Mouse (Mus musculus): ENCODE data around the gene Pax8. TPM values are rescaled to one million over a fixed set of nuclear protein-coding genes. Genes with fewer than 3 reads are reported as not detected.
A peak's percentile ranks its signal among the peaks of the same experiment; 100 is the strongest.

Pax8 gene
- polyA plus RNA-seq, 1 experiment from 2014 or later: 33.0 TPM

- H3K4me3 ChIP-seq (replicated peaks; ENCODE audit: low read length): no peak overlapping the region
- WGBS: 70% methylated on average over 4 of the region's 4 CpGs
- H3K4me2 ChIP-seq (replicated peaks): no peak overlapping the region
- H3K27me3 ChIP-seq (ENCODE audit: control insufficient read depth, insufficient read depth, low read length): no peaks in the 10 kb centered on the region
- DNase-seq (ENCODE audit: low spot score): no peak
- H3K4me1 ChIP-seq (replicated peaks; ENCODE audit: control insufficient read depth, insufficient read depth, low read length): no peaks in the 10 kb centered on the region
- ATAC-seq (ENCODE audit: low FRiP score): no peak
- H3K9me3 ChIP-seq (ENCODE audit: control insufficient read depth, low read length): no peaks in the 10 kb centered on the region
- H3K27ac ChIP-seq: no peak overlapping the region
- H3K9ac ChIP-seq: no peak overlapping the region
- no peaks in the 10 kb centered on the region for H3K36me3 ChIP-seq (replicated peaks; ENCODE audit: control insufficient read depth, insufficient read depth)
Measured at GRCm38 (mm10) chr2:24487056-24487825, 11.8 kb upstream of the Pax8 start.

GRCm38 (mm10) chr2:24485398-24485797 lies 10.0 kb upstream of the Pax8 start:
- no peak overlapping the region for H3K4me2 ChIP-seq (replicated peaks)
- no peak for ATAC-seq (ENCODE audit: low FRiP score)
- H3K27me3 ChIP-seq (ENCODE audit: control insufficient read depth, insufficient read depth, low read length): no peaks in the 10 kb centered on the region
- H3K36me3 ChIP-seq (replicated peaks; ENCODE audit: control insufficient read depth, insufficient read depth): no peaks in the 10 kb centered on the region
- no peak for DNase-seq (ENCODE audit: low spot score)
- no peak overlapping the region for H3K9ac ChIP-seq
- no peaks in the 10 kb centered on the region for H3K9me3 ChIP-seq (ENCODE audit: control insufficient read depth, low read length)
- no peak overlapping the region for H3K27ac ChIP-seq
- no peaks in the 10 kb centered on the region for H3K4me1 ChIP-seq (replicated peaks; ENCODE audit: control insufficient read depth, insufficient read depth, low read length)
- H3K4me3 ChIP-seq (replicated peaks; ENCODE audit: low read length): no peak overlapping the region
- WGBS: 92% methylated on average over 4 of the region's 4 CpGs

- Histone ChIP-seq H3K9ac (no peak overlapping the region), H3K4me3 (replicated peaks; ENCODE audit: low read length) (no peak overlapping the region), H3K36me3 (replicated peaks; ENCODE audit: control insufficient read depth, insufficient read depth) (no peaks in the 10 kb centered on the region), H3K27me3 (ENCODE audit: control insufficient read depth, insufficient read depth, low read length) (peaks cover 23% of the 10 kb centered on the region), H3K4me2 (replicated peaks) (no peak overlapping the region), H3K27ac (no peak overlapping the region), H3K9me3 (ENCODE audit: control insufficient read depth, low read length) (no peaks in the 10 kb centered on the region), H3K4me1 (replicated peaks; ENCODE audit: control insufficient read depth, insufficient read depth, low read length) (no peaks in the 10 kb centered on the region)
- WGBS: 59% methylated on average over 2 of the region's 2 CpGs
- no peak for ATAC-seq (ENCODE audit: low FRiP score)
- DNase-seq (ENCODE audit: low spot score): no peak
Measured at GRCm38 (mm10) chr2:24479906-24480305, 4.5 kb upstream of the Pax8 start.

- Histone ChIP-seq H3K4me3 (replicated peaks; ENCODE audit: low read length) (no peak overlapping the region), H3K4me1 (replicated peaks; ENCODE audit: control insufficient read depth, insufficient read depth, low read length) (peaks cover 4% of the 10 kb centered on the region; the same call in 1 of the 2 replicates), H3K27me3 (ENCODE audit: control insufficient read depth, insufficient read depth, low read length) (peaks cover 31% of the 10 kb centered on the region), H3K4me2 (replicated peaks) (no peak overlapping the region), H3K27ac (no peak overlapping the region), H3K9me3 (ENCODE audit: control insufficient read depth, low read length) (no peaks in the 10 kb centered on the region), H3K9ac (no peak overlapping the region), H3K36me3 (replicated peaks; ENCODE audit: control insufficient read depth, insufficient read depth) (no peaks in the 10 kb centered on the region)
- DNase-seq (ENCODE audit: low spot score) (no peak), ATAC-seq (ENCODE audit: low FRiP score) (no peak)
- 5% methylated on average over 1 of the region's 1 CpGs for WGBS
Measured at GRCm38 (mm10) chr2:24479151-24479550, 3.8 kb upstream of the Pax8 start.

GRCm38 (mm10) chr2:24478611-24479010 lies 3.2 kb upstream of the Pax8 start:
- no peak overlapping the region for H3K27ac ChIP-seq
- H3K9me3 ChIP-seq (ENCODE audit: control insufficient read depth, low read length): no peaks in the 10 kb centered on the region
- WGBS: 39% methylated on average over 4 of the region's 4 CpGs
- H3K4me2 ChIP-seq (replicated peaks): no peak overlapping the region
- no peak for DNase-seq (ENCODE audit: low spot score)
- peaks cover 35% of the 10 kb centered on the region for H3K27me3 ChIP-seq (ENCODE audit: control insufficient read depth, insufficient read depth, low read length)
- H3K36me3 ChIP-seq (replicated peaks; ENCODE audit: control insufficient read depth, insufficient read depth): no peaks in the 10 kb centered on the region
- H3K9ac ChIP-seq: no peak overlapping the region
- peaks cover 9% of the 10 kb centered on the region for H3K4me1 ChIP-seq (replicated peaks; ENCODE audit: control insufficient read depth, insufficient read depth, low read length)
- no peak overlapping the region for H3K4me3 ChIP-seq (replicated peaks; ENCODE audit: low read length)
- ATAC-seq (ENCODE audit: low FRiP score): no peak

GRCm38 (mm10) chr2:24474514-24475378 lies 653 bp downstream of the Pax8 start:
- ATAC-seq (ENCODE audit: low FRiP score) (peak; percentile 28; the same call in 1 of the 2 replicates), DNase-seq (ENCODE audit: low spot score) (no peak)
- WGBS: 13% methylated on average over 29 of the region's 29 CpGs
- peaks cover 67% of the 10 kb centered on the region for H3K27me3 ChIP-seq (ENCODE audit: control insufficient read depth, insufficient read depth, low read length)
- peaks cover 12% of the 10 kb centered on the region for H3K4me1 ChIP-seq (replicated peaks; ENCODE audit: control insufficient read depth, insufficient read depth, low read length)
- H3K4me2 ChIP-seq (replicated peaks): peak overlapping the region; percentile 55
- peak overlapping the region; percentile 70 for H3K27ac ChIP-seq
- H3K9me3 ChIP-seq (ENCODE audit: control insufficient read depth, low read length): no peaks in the 10 kb centered on the region
- H3K4me3 ChIP-seq (replicated peaks; ENCODE audit: low read length): peak overlapping the region; percentile 38
- no peaks in the 10 kb centered on the region for H3K36me3 ChIP-seq (replicated peaks; ENCODE audit: control insufficient read depth, insufficient read depth)
- peak overlapping the region; percentile 62 for H3K9ac ChIP-seq

GRCm38 (mm10) chr2:24473641-24474511 lies 1.5 kb downstream of the Pax8 start:
- Histone ChIP-seq H3K36me3 (replicated peaks; ENCODE audit: control insufficient read depth, insufficient read depth) (no peaks in the 10 kb centered on the region), H3K27ac (peak overlapping the region; percentile 70), H3K4me2 (replicated peaks) (peak overlapping the region; percentile 55), H3K4me3 (replicated peaks; ENCODE audit: low read length) (peak overlapping the region; percentile 38), H3K9ac (peak overlapping the region; percentile 62), H3K27me3 (ENCODE audit: control insufficient read depth, insufficient read depth, low read length) (peaks cover 73% of the 10 kb centered on the region), H3K9me3 (ENCODE audit: control insufficient read depth, low read length) (no peaks in the 10 kb centered on the region), H3K4me1 (replicated peaks; ENCODE audit: control insufficient read depth, insufficient read depth, low read length) (peaks cover 12% of the 10 kb centered on the region)
- ATAC-seq (ENCODE audit: low FRiP score) (peak; percentile 73), DNase-seq (ENCODE audit: low spot score) (no peak)
- 2% methylated on average over 56 of the region's 56 CpGs for WGBS

GRCm38 (mm10) chr2:24472677-24473076 lies 2.7 kb downstream of the Pax8 start:
- Histone ChIP-seq H3K9ac (peak overlapping the region; percentile 62), H3K4me3 (replicated peaks; ENCODE audit: low read length) (peak overlapping the region; percentile 38), H3K27ac (peak overlapping the region; percentile 70), H3K9me3 (ENCODE audit: control insufficient read depth, low read length) (no peaks in the 10 kb centered on the region), H3K36me3 (replicated peaks; ENCODE audit: control insufficient read depth, insufficient read depth) (no peaks in the 10 kb centered on the region), H3K27me3 (ENCODE audit: control insufficient read depth, insufficient read depth, low read length) (peaks cover 78% of the 10 kb centered on the region), H3K4me2 (replicated peaks) (peak overlapping the region; percentile 55), H3K4me1 (replicated peaks; ENCODE audit: control insufficient read depth, insufficient read depth, low read length) (peaks cover 15% of the 10 kb centered on the region)
- WGBS: 4% methylated on average over 11 of the region's 11 CpGs
- ATAC-seq (ENCODE audit: low FRiP score) (no peak), DNase-seq (ENCODE audit: low spot score) (no peak)

Data from hindbrain, embryonic 14.5 days (tissue).